Comparison of ENCODE assay signal across 8 mouse cellular contexts in the genomic region with DNA sequence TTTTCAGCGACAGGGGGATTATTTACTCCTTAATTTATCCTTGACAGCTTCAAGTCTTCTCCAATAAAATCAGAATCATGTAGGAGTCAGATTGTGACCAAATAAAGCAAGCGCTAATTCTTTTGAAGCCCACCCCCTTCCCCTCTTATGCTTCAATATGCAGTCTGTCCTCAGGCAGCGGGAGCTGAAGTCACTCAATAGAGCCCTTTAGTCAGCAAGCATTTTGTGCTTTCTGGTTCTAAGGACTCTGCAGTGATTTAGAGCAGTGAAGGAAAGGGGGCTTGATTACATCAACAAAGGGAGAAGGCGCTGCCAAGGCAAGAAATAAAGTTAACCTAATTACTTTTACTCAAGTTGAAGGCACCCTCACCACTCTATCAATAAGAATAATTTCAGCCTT.
DNase-seq lines count a peak whose midpoint lies in the region; ATAC-seq lines count a peak whose summit lies in the region.

No protein-coding gene starts in this region.

- no peak for DNase-seq in heart, postnatal 10 days
- DNase-seq in embryonic facial prominence, embryonic 11.5 days (ENCODE audit: low spot score): peak; percentile 35
- DNase-seq in layer of hippocampus, postnatal 36 days: no peak
- no peak for DNase-seq in cerebellum, adult 8-10 months

- no peaks in the 10 kb centered on the region for H3K27me3 ChIP-seq in heart, embryonic 15.5 days
- no peaks in the 10 kb centered on the region for H3K27me3 ChIP-seq in embryonic facial prominence, embryonic 11.5 days (ENCODE audit: control insufficient read depth, insufficient read depth, low read length)
- H3K27me3 ChIP-seq in hindbrain, embryonic 13.5 days: peaks cover 10% of the 10 kb centered on the region
- peaks cover 37% of the 10 kb centered on the region for H3K27me3 ChIP-seq in midbrain, embryonic 15.5 days (replicated peaks)

- peak overlapping the region; percentile 44; the same call in 1 of the 2 replicates for H3K4me3 ChIP-seq in heart, embryonic 15.5 days
- no peak overlapping the region for H3K4me3 ChIP-seq in embryonic facial prominence, embryonic 11.5 days (ENCODE audit: low read depth, low read length)
- peak overlapping the region; percentile 38 for H3K4me3 ChIP-seq in hindbrain, embryonic 13.5 days
- H3K4me3 ChIP-seq in midbrain, embryonic 15.5 days: peak overlapping the region; percentile 40

- H3K9ac ChIP-seq in heart, embryonic 15.5 days: no peak overlapping the region
- H3K9ac ChIP-seq in embryonic facial prominence, embryonic 11.5 days (replicated peaks; ENCODE audit: low read length): no peak overlapping the region
- peak overlapping the region; percentile 60 for H3K9ac ChIP-seq in hindbrain, embryonic 13.5 days
- no peak overlapping the region for H3K9ac ChIP-seq in midbrain, embryonic 15.5 days

- peaks cover 2% of the 10 kb centered on the region; the same call in 1 of the 2 replicates for H3K4me1 ChIP-seq in heart, embryonic 15.5 days (replicated peaks)
- H3K4me1 ChIP-seq in embryonic facial prominence, embryonic 11.5 days (ENCODE audit: control insufficient read depth, insufficient read depth, low read length): no peaks in the 10 kb centered on the region
- peaks cover 18% of the 10 kb centered on the region; the same call in 1 of the 2 replicates for H3K4me1 ChIP-seq in hindbrain, embryonic 13.5 days (replicated peaks)
- peaks cover 11% of the 10 kb centered on the region for H3K4me1 ChIP-seq in midbrain, embryonic 15.5 days

- H3K36me3 ChIP-seq in heart, embryonic 15.5 days: no peaks in the 10 kb centered on the region
- H3K36me3 ChIP-seq in embryonic facial prominence, embryonic 11.5 days (replicated peaks; ENCODE audit: control insufficient read depth, insufficient read depth, low read depth, low read length): no peaks in the 10 kb centered on the region
- no peaks in the 10 kb centered on the region for H3K36me3 ChIP-seq in hindbrain, embryonic 13.5 days
- no peaks in the 10 kb centered on the region for H3K36me3 ChIP-seq in midbrain, embryonic 15.5 days (replicated peaks)

- intact Hi-C loops in heart, postnatal 10 days (cut with DNase I): loop anchor here (2.0 kb wide), 1 partner anchor 1580 kb away; no protein-coding TSS in a partner anchor

- H3K4me2 ChIP-seq in heart, embryonic 15.5 days: peak overlapping the region; percentile 62
- H3K4me2 ChIP-seq in embryonic facial prominence, embryonic 11.5 days (ENCODE audit: low read depth, low read length): no peak overlapping the region
- peak overlapping the region; percentile 60 for H3K4me2 ChIP-seq in hindbrain, embryonic 13.5 days
- peak overlapping the region; percentile 61 for H3K4me2 ChIP-seq in midbrain, embryonic 15.5 days

- WGBS in heart, embryonic 15.5 days: 57% methylated on average over 4 of the region's 4 CpGs
- WGBS in embryonic facial prominence, embryonic 11.5 days: 32% methylated on average over 4 of the region's 4 CpGs
- 9% methylated on average over 4 of the region's 4 CpGs for WGBS in hindbrain, embryonic 13.5 days
- WGBS in midbrain, embryonic 15.5 days: 7% methylated on average over 4 of the region's 4 CpGs

- no peak overlapping the region for H3K27ac ChIP-seq in heart, embryonic 15.5 days
- no peak overlapping the region for H3K27ac ChIP-seq in embryonic facial prominence, embryonic 11.5 days (replicated peaks; ENCODE audit: low read depth, low read length)
- no peak overlapping the region for H3K27ac ChIP-seq in hindbrain, embryonic 13.5 days
- H3K27ac ChIP-seq in midbrain, embryonic 15.5 days: no peak overlapping the region

- no peaks in the 10 kb centered on the region for H3K9me3 ChIP-seq in heart, embryonic 15.5 days (replicated peaks)
- no peaks in the 10 kb centered on the region for H3K9me3 ChIP-seq in embryonic facial prominence, embryonic 11.5 days (replicated peaks; ENCODE audit: control insufficient read depth, low read length)
- no peaks in the 10 kb centered on the region for H3K9me3 ChIP-seq in hindbrain, embryonic 13.5 days
- no peaks in the 10 kb centered on the region for H3K9me3 ChIP-seq in midbrain, embryonic 15.5 days

- no peak for ATAC-seq in heart, embryonic 15.5 days (replicated peaks; ENCODE audit: insufficient number of reproducible peaks, insufficient read depth, low FRiP score, low read depth)
- ATAC-seq in embryonic facial prominence, embryonic 11.5 days (replicated peaks; ENCODE audit: insufficient number of reproducible peaks, low FRiP score, low TSS enrichment, low read depth): peak; percentile 64; the same call in 1 of the 2 replicates
- peak; percentile 53; the same call in 1 of the 2 replicates for ATAC-seq in hindbrain, embryonic 13.5 days (ENCODE audit: low FRiP score)
- ATAC-seq in midbrain, embryonic 15.5 days (replicated peaks): peak; percentile 64
- no peak for ATAC-seq in megakaryocyte, adult 5-6 weeks (ENCODE audit: poor library complexity, severe bottlenecking)

Comparison
In these comparisons a context has a peak if more than half of its experiments do, and no peak if none do; other contexts are left out.
1. ATAC-seq: peak in embryonic facial prominence, embryonic 11.5 days (single experiment), hindbrain, embryonic 13.5 days (single experiment) and midbrain, embryonic 15.5 days (single experiment); none in heart, embryonic 15.5 days (single experiment) and megakaryocyte, adult 5-6 weeks (single experiment).